Mouse (Mus musculus): ENCODE results near the gene Sipa1l3. TPM values are rescaled to one million over a fixed set of nuclear protein-coding genes. Genes with fewer than 3 reads are reported as not detected.

Sipa1l3 gene
- polyA plus RNA-seq, 1 experiment from 2014 or later: 17.6 TPM

DNA sequence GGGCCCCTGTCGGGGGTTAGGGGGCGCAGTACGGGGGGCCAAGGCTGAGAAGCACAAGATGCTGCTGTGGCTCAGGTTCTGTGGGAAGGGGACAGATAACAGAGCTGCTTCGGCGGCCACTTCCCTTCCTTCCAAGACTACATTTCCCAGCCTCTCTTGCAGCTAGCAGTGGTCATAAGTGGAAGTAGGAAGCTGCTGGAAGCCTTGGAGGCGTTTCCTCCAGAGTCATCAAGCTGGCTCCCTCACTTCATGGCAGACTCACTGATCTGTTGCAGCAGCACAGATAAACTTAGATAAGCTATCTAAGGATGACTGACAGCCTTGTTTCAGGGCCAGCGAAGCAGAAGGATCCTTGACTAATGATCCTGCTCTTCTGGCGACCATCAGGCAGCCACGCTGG lies 76.6 kb downstream of the Sipa1l3 start:
- DNase-seq: peak; percentile 57
- H3K4me2 ChIP-seq (ENCODE audit: low read length): peak overlapping the region; percentile 24; the same call in 1 of the 2 replicates

DNA sequence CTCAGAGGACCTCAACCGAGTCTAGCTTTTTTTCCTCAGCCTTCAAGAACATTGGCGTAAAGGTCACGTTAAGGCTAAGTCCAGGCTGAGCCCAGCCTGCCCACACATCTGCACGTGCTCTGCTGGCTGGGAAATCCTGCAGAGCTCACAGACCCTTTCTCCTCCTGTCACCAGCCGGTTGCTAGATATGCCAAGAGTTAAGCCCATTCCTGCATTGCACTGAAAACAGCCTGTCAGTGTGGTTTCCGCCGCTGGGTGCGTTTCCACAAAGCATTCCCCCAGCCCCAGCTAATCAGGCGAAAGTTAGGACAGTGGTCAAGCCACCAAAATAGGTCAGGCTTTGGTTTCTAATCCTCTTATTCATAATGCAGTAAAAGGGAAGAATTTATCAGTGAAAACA lies 77.3 kb downstream of the Sipa1l3 start:
- WGBS: 25% methylated on average over 9 of the region's 9 CpGs
- no peak overlapping the region for H3K9ac ChIP-seq (replicated peaks; ENCODE audit: low read length)
- no peaks in the 10 kb centered on the region for H3K36me3 ChIP-seq (ENCODE audit: control insufficient read depth, insufficient read depth, low read length)
- ATAC-seq (ENCODE audit: low FRiP score, low TSS enrichment) (no peak), DNase-seq (peak; percentile 34)
- no peak overlapping the region for H3K27ac ChIP-seq (replicated peaks; ENCODE audit: low read depth, low read length)
- H3K27me3 ChIP-seq (ENCODE audit: control insufficient read depth, insufficient read depth, low read length): no peaks in the 10 kb centered on the region
- no peak overlapping the region for H3K4me3 ChIP-seq (replicated peaks; ENCODE audit: low read depth, low read length)
- peaks cover 6% of the 10 kb centered on the region; the same call in 1 of the 2 replicates for H3K4me1 ChIP-seq (ENCODE audit: control insufficient read depth, insufficient read depth, low read length)
- no peaks in the 10 kb centered on the region for H3K9me3 ChIP-seq (ENCODE audit: control insufficient read depth, low read length)
- H3K4me2 ChIP-seq (ENCODE audit: low read length): no peak overlapping the region; the same call in 1 of the 2 replicates

More for the DNA sequence above, 76.6 kb downstream of the Sipa1l3 start:
- Histone ChIP-seq H3K27ac (replicated peaks; ENCODE audit: low read depth, low read length) (no peak overlapping the region), H3K4me3 (replicated peaks; ENCODE audit: low read depth, low read length) (no peak overlapping the region), H3K4me1 (ENCODE audit: control insufficient read depth, insufficient read depth, low read length) (peaks cover 6% of the 10 kb centered on the region; the same call in 1 of the 2 replicates), H3K9me3 (ENCODE audit: control insufficient read depth, low read length) (no peaks in the 10 kb centered on the region), H3K27me3 (ENCODE audit: control insufficient read depth, insufficient read depth, low read length) (no peaks in the 10 kb centered on the region), H3K9ac (replicated peaks; ENCODE audit: low read length) (no peak overlapping the region), H3K36me3 (ENCODE audit: control insufficient read depth, insufficient read depth, low read length) (no peaks in the 10 kb centered on the region)
- ATAC-seq (ENCODE audit: low FRiP score, low TSS enrichment): no peak
- 46% methylated on average over 9 of the region's 9 CpGs for WGBS

DNA sequence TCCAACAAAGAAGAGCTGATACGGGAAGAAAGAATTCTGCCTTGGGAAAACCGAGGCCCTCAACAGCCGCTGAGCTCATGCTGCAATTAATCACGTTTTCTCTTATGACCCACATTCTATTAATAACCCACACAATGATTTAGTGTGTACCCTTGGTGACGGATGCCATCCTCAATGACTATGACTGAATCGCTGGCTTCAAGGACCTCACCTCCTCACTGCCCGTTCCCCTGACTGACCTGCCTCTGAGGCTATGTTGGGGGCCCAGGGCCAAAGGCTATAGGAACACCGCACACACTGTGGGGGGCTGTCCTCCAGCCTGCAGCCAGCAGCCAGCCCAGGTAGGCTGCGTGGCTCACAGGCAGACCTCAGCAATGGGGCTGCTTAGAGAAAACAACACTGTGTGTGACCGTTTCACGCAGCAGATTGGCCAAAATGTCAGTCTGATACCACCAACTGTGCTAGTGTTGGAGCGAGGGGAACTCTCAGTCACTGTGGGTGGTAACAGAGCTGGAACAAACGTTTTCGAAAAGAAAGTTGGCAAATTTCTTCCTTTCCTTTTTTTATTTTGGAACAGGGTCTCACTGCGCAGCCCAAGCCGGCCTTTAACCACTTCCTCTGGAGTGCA lies 79.7 kb downstream of the Sipa1l3 start:
- Histone ChIP-seq H3K27ac (replicated peaks; ENCODE audit: low read depth, low read length) (no peak overlapping the region), H3K4me1 (ENCODE audit: control insufficient read depth, insufficient read depth, low read length) (peaks cover 6% of the 10 kb centered on the region; the same call in 1 of the 2 replicates), H3K27me3 (ENCODE audit: control insufficient read depth, insufficient read depth, low read length) (no peaks in the 10 kb centered on the region), H3K4me2 (ENCODE audit: low read length) (no peak overlapping the region), H3K9ac (replicated peaks; ENCODE audit: low read length) (no peak overlapping the region), H3K36me3 (ENCODE audit: control insufficient read depth, insufficient read depth, low read length) (no peaks in the 10 kb centered on the region), H3K9me3 (ENCODE audit: control insufficient read depth, low read length) (no peaks in the 10 kb centered on the region), H3K4me3 (replicated peaks; ENCODE audit: low read depth, low read length) (no peak overlapping the region)
- ATAC-seq (ENCODE audit: low FRiP score, low TSS enrichment) (no peak), DNase-seq (no peak)
- 81% methylated on average over 16 of the region's 16 CpGs for WGBS

DNA sequence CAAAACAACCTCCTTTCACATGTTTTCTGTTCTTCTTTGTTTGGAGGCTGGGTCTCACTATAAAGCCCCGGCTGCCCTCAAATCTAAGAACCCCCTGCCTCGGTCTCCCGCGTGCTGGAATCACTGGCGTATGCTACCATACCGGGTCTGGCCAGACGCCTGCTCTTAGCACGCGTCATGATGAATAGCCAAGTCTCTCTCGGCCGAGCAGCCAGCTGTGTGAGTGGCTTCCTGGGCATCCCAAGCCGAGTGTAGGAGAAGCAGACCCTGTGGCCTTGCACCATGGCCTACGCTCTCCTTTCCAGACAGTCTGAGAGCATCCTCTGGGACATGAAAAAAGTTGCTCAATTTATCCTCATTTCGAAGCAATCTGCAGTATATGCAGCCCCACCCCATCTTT lies 80.2 kb downstream of the Sipa1l3 start:
- H3K9ac ChIP-seq (replicated peaks; ENCODE audit: low read length): no peak overlapping the region
- ATAC-seq (ENCODE audit: low FRiP score, low TSS enrichment): no peak
- 0 out of 2 replicates have a peak overlapping the region, but pooled peaks have one; percentile 22 for H3K27ac ChIP-seq (replicated peaks; ENCODE audit: low read depth, low read length)
- DNase-seq: no peak
- peaks cover 7% of the 10 kb centered on the region for H3K4me1 ChIP-seq (ENCODE audit: control insufficient read depth, insufficient read depth, low read length)
- H3K4me2 ChIP-seq (ENCODE audit: low read length): no peak overlapping the region
- H3K27me3 ChIP-seq (ENCODE audit: control insufficient read depth, insufficient read depth, low read length): no peaks in the 10 kb centered on the region
- 90% methylated on average over 14 of the region's 14 CpGs for WGBS
- no peaks in the 10 kb centered on the region for H3K9me3 ChIP-seq (ENCODE audit: control insufficient read depth, low read length)
- H3K4me3 ChIP-seq (replicated peaks; ENCODE audit: low read depth, low read length): no peak overlapping the region
- no peaks in the 10 kb centered on the region for H3K36me3 ChIP-seq (ENCODE audit: control insufficient read depth, insufficient read depth, low read length)

DNA sequence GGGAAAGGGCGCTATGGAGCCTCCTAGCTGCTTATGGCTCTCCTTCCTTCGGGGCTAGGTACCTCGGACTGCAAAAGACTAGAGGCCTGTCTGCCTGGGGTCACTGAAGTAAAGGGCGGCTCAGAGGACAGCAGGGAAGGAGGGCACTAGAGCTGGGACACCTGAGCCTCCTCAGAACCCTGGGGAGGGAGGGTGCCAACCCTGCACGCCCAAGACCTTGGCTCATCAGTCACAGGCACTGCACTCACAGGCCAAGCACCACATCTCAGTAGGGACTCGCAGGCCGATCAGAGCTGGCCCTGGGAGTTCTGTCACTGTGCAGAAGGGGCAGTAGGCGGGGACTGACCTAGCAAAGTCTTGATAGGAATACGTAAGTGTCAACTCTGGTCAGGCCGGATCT lies 81.4 kb downstream of the Sipa1l3 start:
- Histone ChIP-seq H3K4me3 (replicated peaks; ENCODE audit: low read depth, low read length) (no peak overlapping the region), H3K27me3 (ENCODE audit: control insufficient read depth, insufficient read depth, low read length) (no peaks in the 10 kb centered on the region), H3K9me3 (ENCODE audit: control insufficient read depth, low read length) (no peaks in the 10 kb centered on the region), H3K36me3 (ENCODE audit: control insufficient read depth, insufficient read depth, low read length) (no peaks in the 10 kb centered on the region), H3K9ac (replicated peaks; ENCODE audit: low read length) (no peak overlapping the region), H3K4me1 (ENCODE audit: control insufficient read depth, insufficient read depth, low read length) (peaks cover 18% of the 10 kb centered on the region), H3K27ac (replicated peaks; ENCODE audit: low read depth, low read length) (no peak overlapping the region), H3K4me2 (ENCODE audit: low read length) (no peak overlapping the region)
- no peak for DNase-seq
- no peak for ATAC-seq (ENCODE audit: low FRiP score, low TSS enrichment)
- WGBS: 78% methylated on average over 10 of the region's 10 CpGs

DNA sequence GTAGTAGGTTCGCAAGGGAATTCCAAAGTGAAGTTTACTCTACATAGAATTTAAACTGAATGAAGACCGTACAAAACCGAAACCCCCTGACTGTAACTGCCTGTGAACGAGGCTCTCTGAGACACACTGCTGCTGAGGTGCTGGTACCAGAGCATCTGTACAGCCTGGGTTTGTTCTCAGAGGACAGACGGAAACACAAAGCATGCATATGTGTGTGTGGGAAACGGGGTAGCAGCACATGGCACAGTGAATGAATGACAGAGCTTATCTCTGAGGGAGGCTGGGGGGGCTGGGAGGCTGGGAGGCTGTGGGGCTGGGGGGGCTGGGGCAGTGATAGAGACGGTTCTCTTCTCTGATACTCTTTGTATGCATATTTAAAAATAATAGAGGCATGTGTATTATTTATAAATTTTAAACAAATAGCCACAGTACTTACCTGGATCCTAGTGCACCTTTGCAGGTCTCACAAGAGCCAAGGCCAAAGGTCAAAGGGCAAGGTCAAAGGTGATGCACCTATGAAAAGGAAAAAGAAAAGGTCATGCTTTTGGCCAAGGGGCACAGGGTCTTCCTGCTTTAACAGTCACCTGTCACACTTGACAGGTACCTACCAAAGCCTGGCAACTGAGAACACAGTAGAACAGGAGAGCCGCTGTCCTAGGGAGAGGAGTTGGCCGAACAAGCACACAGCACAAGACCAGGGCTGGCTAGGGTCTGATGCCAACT lies 84.0 kb downstream of the Sipa1l3 start:
- Histone ChIP-seq H3K36me3 (ENCODE audit: control insufficient read depth, insufficient read depth, low read length) (no peaks in the 10 kb centered on the region), H3K9me3 (ENCODE audit: control insufficient read depth, low read length) (no peaks in the 10 kb centered on the region), H3K9ac (replicated peaks; ENCODE audit: low read length) (no peak overlapping the region), H3K27me3 (ENCODE audit: control insufficient read depth, insufficient read depth, low read length) (no peaks in the 10 kb centered on the region), H3K27ac (replicated peaks; ENCODE audit: low read depth, low read length) (no peak overlapping the region), H3K4me1 (ENCODE audit: control insufficient read depth, insufficient read depth, low read length) (peaks cover 28% of the 10 kb centered on the region), H3K4me3 (replicated peaks; ENCODE audit: low read depth, low read length) (no peak overlapping the region), H3K4me2 (ENCODE audit: low read length) (no peak overlapping the region)
- 79% methylated on average over 9 of the region's 9 CpGs for WGBS
- DNase-seq: no peak
- no peak for ATAC-seq (ENCODE audit: low FRiP score, low TSS enrichment)

DNA sequence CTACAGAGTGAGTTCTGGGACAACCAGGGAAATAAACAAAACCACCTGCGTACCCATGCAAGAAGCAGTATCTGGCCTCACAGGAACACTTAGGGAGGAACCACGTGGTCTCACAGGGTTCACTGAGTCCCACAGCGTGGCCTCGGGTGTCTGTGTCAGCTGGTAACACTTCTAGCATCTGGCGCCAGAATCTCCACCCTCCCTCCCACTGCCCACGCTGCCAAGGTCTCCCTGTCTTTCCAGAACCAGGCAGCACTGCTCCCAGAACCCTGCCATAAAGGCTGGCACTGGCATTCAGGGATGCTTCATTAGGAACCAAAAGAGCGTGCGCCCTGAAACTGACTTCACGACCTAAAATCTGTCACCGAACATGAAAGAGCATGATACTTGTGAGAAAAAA lies 84.7 kb downstream of the Sipa1l3 start:
- no peak overlapping the region for H3K9ac ChIP-seq (replicated peaks; ENCODE audit: low read length)
- ATAC-seq (ENCODE audit: low FRiP score, low TSS enrichment) (no peak), DNase-seq (no peak)
- H3K4me3 ChIP-seq (replicated peaks; ENCODE audit: low read depth, low read length): no peak overlapping the region
- H3K4me2 ChIP-seq (ENCODE audit: low read length): no peak overlapping the region
- 80% methylated on average over 10 of the region's 10 CpGs for WGBS
- H3K27ac ChIP-seq (replicated peaks; ENCODE audit: low read depth, low read length): no peak overlapping the region
- H3K4me1 ChIP-seq (ENCODE audit: control insufficient read depth, insufficient read depth, low read length): peaks cover 28% of the 10 kb centered on the region
- H3K27me3 ChIP-seq (ENCODE audit: control insufficient read depth, insufficient read depth, low read length): no peaks in the 10 kb centered on the region
- no peaks in the 10 kb centered on the region for H3K36me3 ChIP-seq (ENCODE audit: control insufficient read depth, insufficient read depth, low read length)
- H3K9me3 ChIP-seq (ENCODE audit: control insufficient read depth, low read length): no peaks in the 10 kb centered on the region

DNA sequence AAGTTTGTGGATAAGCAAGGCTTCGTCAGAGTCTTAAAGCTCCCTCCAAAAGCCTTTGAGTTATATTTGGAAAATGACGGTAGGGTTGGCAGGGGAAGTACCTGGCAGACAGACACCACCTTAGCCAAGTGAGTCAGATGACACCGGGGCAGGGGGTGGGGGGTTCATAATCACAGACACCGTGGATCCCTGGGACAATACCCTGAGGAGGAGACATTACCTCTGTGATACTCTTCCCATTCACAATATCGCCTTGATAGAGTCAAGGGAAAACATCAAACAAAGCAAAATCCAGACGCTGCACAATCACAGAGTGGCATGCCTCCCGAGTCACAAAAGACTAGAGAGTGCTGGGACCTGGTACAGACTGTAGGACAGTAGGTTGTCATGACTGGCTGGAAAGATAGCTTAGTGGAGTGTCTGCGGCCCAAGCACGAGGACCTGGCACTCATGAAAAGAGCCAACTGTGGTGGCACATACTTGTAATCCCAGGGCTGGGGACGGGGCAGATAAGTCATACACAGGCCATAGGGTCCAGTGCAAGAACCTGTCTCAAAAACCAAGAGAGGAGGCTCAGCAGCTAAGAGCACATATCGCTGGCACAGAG lies 85.4 kb downstream of the Sipa1l3 start:
- H3K27me3 ChIP-seq (ENCODE audit: control insufficient read depth, insufficient read depth, low read length): no peaks in the 10 kb centered on the region
- H3K4me2 ChIP-seq (ENCODE audit: low read length): no peak overlapping the region
- H3K27ac ChIP-seq (replicated peaks; ENCODE audit: low read depth, low read length): peak overlapping the region; percentile 37; the same call in 1 of the 2 replicates
- 36% methylated on average over 11 of the region's 11 CpGs for WGBS
- no peaks in the 10 kb centered on the region for H3K9me3 ChIP-seq (ENCODE audit: control insufficient read depth, low read length)
- DNase-seq: no peak
- H3K9ac ChIP-seq (replicated peaks; ENCODE audit: low read length): 0 out of 2 replicates have a peak overlapping the region, but pooled peaks have one; percentile 12
- no peak for ATAC-seq (ENCODE audit: low FRiP score, low TSS enrichment)
- H3K4me1 ChIP-seq (ENCODE audit: control insufficient read depth, insufficient read depth, low read length): peaks cover 28% of the 10 kb centered on the region
- no peaks in the 10 kb centered on the region for H3K36me3 ChIP-seq (ENCODE audit: control insufficient read depth, insufficient read depth, low read length)
- H3K4me3 ChIP-seq (replicated peaks; ENCODE audit: low read depth, low read length): no peak overlapping the region

Measured in midbrain, embryonic 14.5 days (tissue).